Mouse (Mus musculus): ENCODE results near the gene Ift81. TPM values are rescaled to one million over a fixed set of nuclear protein-coding genes. Genes with fewer than 3 reads are reported as not detected.

Ift81 gene
- polyA plus RNA-seq, 1 experiment from 2014 or later: 59.8 TPM

GRCm38 (mm10) chr5:122541871-122542270 lies 72.4 kb downstream of the Ift81 start:
- Histone ChIP-seq H3K27me3 (no peaks in the 10 kb centered on the region), H3K9me3 (no peaks in the 10 kb centered on the region), H3K4me2 (replicated peaks) (no peak overlapping the region), H3K36me3 (peaks cover 20% of the 10 kb centered on the region), H3K27ac (replicated peaks) (no peak overlapping the region), H3K4me3 (no peak overlapping the region), H3K9ac (replicated peaks) (no peak overlapping the region), H3K4me1 (no peaks in the 10 kb centered on the region)
- ATAC-seq (ENCODE audit: low FRiP score, low read depth): no peak
- 87% methylated on average over 8 of the region's 8 CpGs for WGBS

GRCm38 (mm10) chr5:122538077-122538476 lies 76.2 kb downstream of the Ift81 start:
- H3K27ac ChIP-seq (replicated peaks): no peak overlapping the region
- no peak overlapping the region for H3K4me3 ChIP-seq
- no peak overlapping the region for H3K9ac ChIP-seq (replicated peaks)
- no peak for ATAC-seq (ENCODE audit: low FRiP score, low read depth)
- no peaks in the 10 kb centered on the region for H3K27me3 ChIP-seq
- no peak overlapping the region for H3K4me2 ChIP-seq (replicated peaks)
- H3K9me3 ChIP-seq: no peaks in the 10 kb centered on the region
- peaks cover 20% of the 10 kb centered on the region for H3K36me3 ChIP-seq
- WGBS: 95% methylated on average over 11 of the region's 11 CpGs
- no peaks in the 10 kb centered on the region for H3K4me1 ChIP-seq

- no peaks in the 10 kb centered on the region for H3K9me3 ChIP-seq
- WGBS: 98% methylated on average over 5 of the region's 5 CpGs
- ATAC-seq (ENCODE audit: low FRiP score, low read depth): no peak
Measured at GRCm38 (mm10) chr5:122537654-122538053, 76.7 kb downstream of the Ift81 start.

GRCm38 (mm10) chr5:122533884-122534283 lies 80.4 kb downstream of the Ift81 start:
- WGBS: 89% methylated on average over 8 of the region's 8 CpGs
- no peaks in the 10 kb centered on the region for H3K4me1 ChIP-seq
- H3K27ac ChIP-seq (replicated peaks): no peak overlapping the region
- H3K9ac ChIP-seq (replicated peaks): no peak overlapping the region
- no peak for ATAC-seq (ENCODE audit: low FRiP score, low read depth)
- no peak overlapping the region for H3K4me2 ChIP-seq (replicated peaks)
- no peak overlapping the region for H3K4me3 ChIP-seq
- H3K9me3 ChIP-seq: no peaks in the 10 kb centered on the region
- H3K27me3 ChIP-seq: no peaks in the 10 kb centered on the region
- peaks cover 7% of the 10 kb centered on the region; the same call in 1 of the 2 replicates for H3K36me3 ChIP-seq

More at GRCm38 (mm10) chr5:122537654-122538053, 76.7 kb downstream of the Ift81 start:
- Histone ChIP-seq H3K4me1 (no peaks in the 10 kb centered on the region), H3K4me3 (no peak overlapping the region), H3K4me2 (replicated peaks) (no peak overlapping the region), H3K9ac (replicated peaks) (no peak overlapping the region), H3K27me3 (no peaks in the 10 kb centered on the region), H3K36me3 (peaks cover 20% of the 10 kb centered on the region), H3K27ac (replicated peaks) (no peak overlapping the region)

GRCm38 (mm10) chr5:122529913-122530604 lies 84.3 kb downstream of the Ift81 start:
- Histone ChIP-seq H3K9me3 (no peaks in the 10 kb centered on the region), H3K27me3 (no peaks in the 10 kb centered on the region), H3K9ac (replicated peaks) (no peak overlapping the region), H3K36me3 (no peaks in the 10 kb centered on the region), H3K27ac (replicated peaks) (no peak overlapping the region), H3K4me1 (peaks cover 14% of the 10 kb centered on the region; the same call in 1 of the 2 replicates), H3K4me2 (replicated peaks) (no peak overlapping the region), H3K4me3 (no peak overlapping the region)
- ATAC-seq (ENCODE audit: low FRiP score, low read depth): no peak
- 90% methylated on average over 9 of the region's 9 CpGs for WGBS

- 65% methylated on average over 3 of the region's 3 CpGs for WGBS
- Histone ChIP-seq H3K4me1 (peaks cover 16% of the 10 kb centered on the region; the same call in 1 of the 2 replicates), H3K9me3 (no peaks in the 10 kb centered on the region), H3K9ac (replicated peaks) (no peak overlapping the region), H3K4me3 (no peak overlapping the region), H3K27me3 (no peaks in the 10 kb centered on the region), H3K4me2 (replicated peaks) (no peak overlapping the region), H3K27ac (replicated peaks) (no peak overlapping the region), H3K36me3 (no peaks in the 10 kb centered on the region)
- ATAC-seq (ENCODE audit: low FRiP score, low read depth): no peak
Measured at GRCm38 (mm10) chr5:122529316-122529715, 85.0 kb downstream of the Ift81 start.

- Histone ChIP-seq H3K9ac (replicated peaks) (no peak overlapping the region), H3K27ac (replicated peaks) (no peak overlapping the region), H3K4me2 (replicated peaks) (no peak overlapping the region), H3K27me3 (no peaks in the 10 kb centered on the region), H3K4me3 (no peak overlapping the region), H3K4me1 (peaks cover 17% of the 10 kb centered on the region; the same call in 1 of the 2 replicates), H3K36me3 (no peaks in the 10 kb centered on the region), H3K9me3 (no peaks in the 10 kb centered on the region)
- WGBS: 60% methylated on average over 3 of the region's 3 CpGs
- no peak for ATAC-seq (ENCODE audit: low FRiP score, low read depth)
Measured at GRCm38 (mm10) chr5:122528591-122528990, 85.7 kb downstream of the Ift81 start.

- no peak overlapping the region for H3K9ac ChIP-seq (replicated peaks)
- H3K27ac ChIP-seq (replicated peaks): no peak overlapping the region
- H3K4me3 ChIP-seq: no peak overlapping the region
- WGBS: 77% methylated on average over 11 of the region's 11 CpGs
- no peaks in the 10 kb centered on the region for H3K36me3 ChIP-seq
- peaks cover 17% of the 10 kb centered on the region; the same call in 1 of the 2 replicates for H3K4me1 ChIP-seq
- ATAC-seq (ENCODE audit: low FRiP score, low read depth): no peak
- no peaks in the 10 kb centered on the region for H3K9me3 ChIP-seq
- H3K4me2 ChIP-seq (replicated peaks): no peak overlapping the region
- H3K27me3 ChIP-seq: no peaks in the 10 kb centered on the region
Measured at GRCm38 (mm10) chr5:122527761-122528160, 86.6 kb downstream of the Ift81 start.

- WGBS: 77% methylated on average over 15 of the region's 15 CpGs
- Histone ChIP-seq H3K9me3 (no peaks in the 10 kb centered on the region), H3K9ac (replicated peaks) (no peak overlapping the region), H3K27me3 (no peaks in the 10 kb centered on the region), H3K36me3 (no peaks in the 10 kb centered on the region), H3K4me2 (replicated peaks) (no peak overlapping the region), H3K4me1 (peaks cover 17% of the 10 kb centered on the region; the same call in 1 of the 2 replicates), H3K4me3 (no peak overlapping the region), H3K27ac (replicated peaks) (no peak overlapping the region)
- no peak for ATAC-seq (ENCODE audit: low FRiP score, low read depth)
Measured at GRCm38 (mm10) chr5:122526878-122527730, 87.2 kb downstream of the Ift81 start.

GRCm38 (mm10) chr5:122526405-122526804 lies 87.9 kb downstream of the Ift81 start:
- Histone ChIP-seq H3K9ac (replicated peaks) (no peak overlapping the region), H3K4me2 (replicated peaks) (no peak overlapping the region), H3K9me3 (no peaks in the 10 kb centered on the region), H3K4me3 (no peak overlapping the region), H3K27ac (replicated peaks) (no peak overlapping the region), H3K36me3 (no peaks in the 10 kb centered on the region), H3K4me1 (peaks cover 17% of the 10 kb centered on the region; the same call in 1 of the 2 replicates), H3K27me3 (no peaks in the 10 kb centered on the region)
- WGBS: 95% methylated on average over 9 of the region's 9 CpGs
- ATAC-seq (ENCODE audit: low FRiP score, low read depth): no peak

GRCm38 (mm10) chr5:122525238-122525931 lies 88.9 kb downstream of the Ift81 start:
- peaks cover 17% of the 10 kb centered on the region; the same call in 1 of the 2 replicates for H3K4me1 ChIP-seq
- 90% methylated on average over 14 of the region's 14 CpGs for WGBS

More at GRCm38 (mm10) chr5:122525238-122525931, 88.9 kb downstream of the Ift81 start:
- Histone ChIP-seq H3K4me3 (no peak overlapping the region), H3K9ac (replicated peaks) (no peak overlapping the region), H3K36me3 (no peaks in the 10 kb centered on the region), H3K9me3 (no peaks in the 10 kb centered on the region), H3K27ac (replicated peaks) (no peak overlapping the region), H3K4me2 (replicated peaks) (no peak overlapping the region), H3K27me3 (no peaks in the 10 kb centered on the region; the same call in 1 of the 2 replicates)
- ATAC-seq (ENCODE audit: low FRiP score, low read depth): no peak
